Mouse (Mus musculus) kidney, adult 2 months (tissue): ENCODE measurements around the gene Phgr1. TPM values are rescaled to one million over a fixed set of nuclear protein-coding genes. Genes with fewer than 3 reads are reported as not detected.

Experiments
- DNase-seq: peaks from one replicate; pipeline ENCODE4 v3.0.0; 2021
- H3K27ac ChIP-seq: fragments of 200-500 bp; 2 replicates; pipeline ENCODE4 v1.5.1; 2012; ENCODE audit warnings: low read depth, low read length, control low read depth, inconsistent platforms; ENCODE audit not compliant: insufficient read depth
- H3K27me3 ChIP-seq: fragments of 200-500 bp; replicated peaks from 2 replicates; pipeline ENCODE4 v1.6.1; 2012; ENCODE audit warnings: mild to moderate bottlenecking, moderate library complexity, low read length, inconsistent platforms; ENCODE audit not compliant: control insufficient read depth, insufficient read depth
- H3K36me3 ChIP-seq: fragments of 200-500 bp; 2 replicates; pipeline ENCODE4 v1.6.1; 2012; ENCODE audit warnings: mild to moderate bottlenecking, moderate library complexity, low read length, inconsistent platforms; ENCODE audit not compliant: control insufficient read depth, insufficient read depth
- H3K4me1 ChIP-seq: fragments of 200-500 bp; 2 replicates; pipeline ENCODE4 v1.6.1; 2011; ENCODE audit warnings: low read length; ENCODE audit not compliant: control insufficient read depth, insufficient read depth
- H3K4me3 ChIP-seq: fragments of 200-500 bp; 2 replicates; pipeline ENCODE4 v1.5.1; 2011; ENCODE audit warnings: mild to moderate bottlenecking, low read depth, low read length, control low read depth; ENCODE audit not compliant: insufficient read depth
- CTCF ChIP-seq: fragments of 200-500 bp; conservative IDR thresholded peaks from 2 replicates; pipeline ENCODE4 v1.5.1; 2011; ENCODE audit warnings: low read depth, mild to moderate bottlenecking, control low read depth, low read length, moderate library complexity, mixed read lengths; ENCODE audit not compliant: insufficient read depth, insufficient read length
- POLR2A ChIP-seq: fragments of 200-500 bp; IDR thresholded peaks from one replicate; pipeline ENCODE4 v1.6.1; 2011; ENCODE audit warnings: low read depth, low read length, control low read depth
- WGBS: fragments of 180-500 bp; shearing (Covaris S2); methylation state at CpG from one replicate; pipeline ENCODE4 v1.1.7; 2018; 5-methylcytosine and 5-hydroxymethylcytosine counted together
- polyA plus RNA-seq: library from polyadenylated mRNA; depleted of rRNA; stranded (reverse); fragments of >200 nt; gene quantifications from 2 replicates; pipeline ENCODE4 v1.2.3, GENCODE M21; 2012

Phgr1 gene
- polyA plus RNA-seq, 1 experiment = not detected

GRCm38 (mm10) chr2:118805137-118805536 is 32.6 kb downstream of the Phgr1 start:
- no peak for DNase-seq
- TF ChIP-seq POLR2A (no peak), CTCF (no peak)
- H3K4me1 ChIP-seq = no peaks in the 10 kb centered on the region
- H3K27me3 ChIP-seq = no peaks in the 10 kb centered on the region; the same call in 1 of the 2 replicates
- H3K4me3 ChIP-seq = no peak overlapping the region
- H3K27ac ChIP-seq = no peak overlapping the region
- WGBS = 50% methylated on average over 3 of the region's 3 CpGs
- H3K36me3 ChIP-seq = no peaks in the 10 kb centered on the region

- no peak for DNase-seq
- Histone ChIP-seq H3K4me3 (no peak overlapping the region), H3K27me3 (no peaks in the 10 kb centered on the region; the same call in 1 of the 2 replicates), H3K36me3 (no peaks in the 10 kb centered on the region), H3K27ac (no peak overlapping the region), H3K4me1 (no peaks in the 10 kb centered on the region)
- TF ChIP-seq CTCF (no peak), POLR2A (no peak)
- 57% methylated on average over 3 of the region's 3 CpGs for WGBS
Observed at GRCm38 (mm10) chr2:118805756-118806155, 33.2 kb downstream of the Phgr1 start.

- TF ChIP-seq POLR2A = no peak
- TF ChIP-seq CTCF = no peak
Observed at GRCm38 (mm10) chr2:118806860-118807259, 34.3 kb downstream of the Phgr1 start.

DNA sequence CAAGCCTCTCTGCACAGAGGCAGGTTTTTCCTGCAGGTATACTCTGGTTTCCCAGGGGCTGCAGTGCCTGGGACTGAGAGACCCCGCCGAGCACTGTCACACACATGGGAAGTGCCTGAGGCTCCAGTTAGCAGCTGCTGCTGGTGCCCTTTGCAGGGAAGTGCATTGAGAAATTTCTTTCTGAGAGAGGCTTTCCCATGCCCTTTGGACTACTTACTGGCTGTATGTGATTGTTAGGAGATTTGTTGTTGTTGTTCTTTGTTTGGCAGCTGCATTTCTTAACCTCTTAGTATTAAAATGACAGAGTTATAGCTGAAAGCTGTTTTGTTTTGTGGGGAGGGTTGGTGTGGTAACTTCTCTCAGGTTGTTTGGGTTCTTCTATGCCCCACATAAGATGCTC is 38.3 kb downstream of the Phgr1 start:
- no peaks in the 10 kb centered on the region for H3K4me1 ChIP-seq
- no peak for TF ChIP-seq POLR2A
- TF ChIP-seq CTCF = no peak
- H3K27me3 ChIP-seq = no peaks in the 10 kb centered on the region; the same call in 1 of the 2 replicates

More at GRCm38 (mm10) chr2:118806860-118807259, 34.3 kb downstream of the Phgr1 start:
- Histone ChIP-seq H3K27me3 (no peaks in the 10 kb centered on the region; the same call in 1 of the 2 replicates), H3K36me3 (no peaks in the 10 kb centered on the region), H3K27ac (no peak overlapping the region), H3K4me3 (no peak overlapping the region), H3K4me1 (no peaks in the 10 kb centered on the region)
- peak; percentile 10 for DNase-seq
- 68% methylated on average over 4 of the region's 4 CpGs for WGBS

GRCm38 (mm10) chr2:118812724-118813123 is 40.2 kb downstream of the Phgr1 start:
- TF ChIP-seq CTCF = no peak
- TF ChIP-seq POLR2A = no peak
- Histone ChIP-seq H3K36me3 (no peaks in the 10 kb centered on the region), H3K27me3 (no peaks in the 10 kb centered on the region), H3K4me1 (no peaks in the 10 kb centered on the region), H3K4me3 (no peak overlapping the region), H3K27ac (no peak overlapping the region)
- 73% methylated on average over 1 of the region's 1 CpGs for WGBS
- no peak for DNase-seq

More for the DNA sequence above, 38.3 kb downstream of the Phgr1 start:
- Histone ChIP-seq H3K36me3 (no peaks in the 10 kb centered on the region), H3K27ac (no peak overlapping the region), H3K4me3 (no peak overlapping the region)
- no peak for DNase-seq
- WGBS = 40% methylated on average over 2 of the region's 2 CpGs

DNA sequence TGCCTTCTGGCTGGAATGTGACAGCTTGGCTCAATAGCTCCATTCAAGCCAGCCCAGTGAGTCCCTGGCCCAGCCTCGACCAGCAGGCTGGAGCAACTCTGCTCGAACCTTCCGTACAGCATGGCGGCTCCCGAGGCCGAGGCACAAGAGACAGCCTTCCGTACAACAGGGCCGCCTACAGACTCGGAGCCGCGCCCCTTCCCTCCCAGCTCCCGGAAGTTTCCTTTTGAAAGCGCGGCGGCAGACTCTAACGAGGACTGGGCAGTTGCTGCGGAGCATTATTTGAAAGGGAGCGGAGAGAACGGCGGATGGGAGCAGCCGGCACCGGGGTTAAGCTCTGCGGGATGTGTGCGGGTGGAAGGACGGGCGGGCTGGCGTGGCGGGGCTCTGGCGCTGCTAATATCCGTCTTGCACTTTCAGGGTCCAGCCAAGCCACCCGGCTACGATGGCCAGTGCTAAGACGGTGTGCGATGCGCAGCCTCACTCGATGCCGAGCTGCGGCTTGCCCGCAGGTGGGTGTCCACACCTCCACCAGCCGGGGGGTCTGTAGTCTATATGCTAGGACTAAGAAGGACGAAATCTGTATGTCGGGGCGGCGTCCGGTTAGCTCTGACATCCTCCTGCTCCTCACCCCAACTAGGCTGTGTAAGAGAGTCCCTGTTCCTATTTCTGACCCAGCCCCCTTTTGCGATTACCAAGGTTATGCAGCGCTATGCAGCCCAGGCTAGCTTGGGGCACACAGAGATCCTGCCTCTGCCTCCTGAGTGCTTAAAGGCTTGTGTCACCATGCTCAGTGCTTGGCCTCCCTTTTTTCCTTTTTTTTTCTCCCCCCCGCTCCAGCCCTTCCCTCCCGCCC is 41.6 kb downstream of the Phgr1 start, which contains the start of gene Knstrn:
Gene Knstrn, plus strand, starts transcription at position 23 of the 856 bp plus-strand sequence.
- Histone ChIP-seq H3K27ac (no peak within 1 kb of the TSS), H3K27me3 (no peaks in the 10 kb centered on the region), H3K4me1 (no peaks in the 10 kb centered on the region), H3K36me3 (no peaks in the 10 kb centered on the region), H3K4me3 (peak within 1 kb of the TSS; percentile 63)
- DNase-seq = peak; percentile 93
- under 1% methylated on average over 49 of the region's 49 CpGs for WGBS
- TF ChIP-seq POLR2A (no peak), CTCF (no peak)

DNA sequence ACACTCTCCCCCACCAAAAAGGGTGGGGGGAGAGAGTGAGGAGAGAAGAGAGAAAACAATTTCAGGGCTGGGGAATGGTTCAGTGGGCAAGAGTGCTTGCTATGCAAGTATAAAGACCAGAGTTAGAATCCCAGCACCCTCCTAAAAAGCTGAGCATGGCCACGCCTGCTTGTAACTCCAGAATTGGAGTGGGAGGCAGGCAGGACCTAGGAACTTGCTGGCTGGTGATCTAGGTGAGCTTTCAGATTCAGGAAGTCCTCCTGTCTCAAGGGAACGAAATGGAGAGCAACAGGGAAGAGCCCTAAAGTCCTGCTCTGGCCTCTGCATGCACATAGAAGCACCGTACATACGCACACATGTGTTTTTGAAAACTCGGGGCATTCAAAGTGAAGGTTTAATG is 50.2 kb downstream of the Phgr1 start:
- no peak for DNase-seq
- Histone ChIP-seq H3K4me1 (no peaks in the 10 kb centered on the region), H3K36me3 (no peaks in the 10 kb centered on the region), H3K27me3 (no peaks in the 10 kb centered on the region; the same call in 1 of the 2 replicates), H3K4me3 (no peak overlapping the region), H3K27ac (no peak overlapping the region)
- 95% methylated on average over 5 of the region's 5 CpGs for WGBS
- no peak for TF ChIP-seq CTCF
- no peak for TF ChIP-seq POLR2A
